Mouse (Mus musculus): ENCODE data around the gene Ryr3.

The Ryr3 gene

DNA sequence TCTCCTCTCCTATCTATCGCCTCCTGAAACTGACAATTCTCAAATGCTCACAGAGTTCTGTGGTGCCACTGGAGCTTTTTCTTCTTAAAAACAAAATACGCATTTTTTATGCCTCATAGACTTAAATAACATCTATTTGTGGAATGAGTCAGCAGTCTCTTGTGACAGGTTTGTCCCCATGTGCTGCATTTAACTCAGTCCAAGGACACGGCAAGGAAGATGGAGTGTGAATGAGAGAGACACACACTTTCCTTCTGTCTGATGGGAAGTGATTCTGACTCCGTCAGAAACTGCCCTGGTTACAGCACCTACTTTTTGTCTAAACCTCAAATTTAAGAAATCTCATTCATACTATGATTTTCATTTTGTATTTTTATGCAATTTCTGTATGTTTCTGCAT, 306.3 kb downstream of the Ryr3 start:
- DNase-seq (ENCODE audit: low spot score), result no peak

GRCm38 (mm10) chr2:112909142-112909541, 307.8 kb downstream of the Ryr3 start:
- DNase-seq (ENCODE audit: low spot score), result no peak

DNA sequence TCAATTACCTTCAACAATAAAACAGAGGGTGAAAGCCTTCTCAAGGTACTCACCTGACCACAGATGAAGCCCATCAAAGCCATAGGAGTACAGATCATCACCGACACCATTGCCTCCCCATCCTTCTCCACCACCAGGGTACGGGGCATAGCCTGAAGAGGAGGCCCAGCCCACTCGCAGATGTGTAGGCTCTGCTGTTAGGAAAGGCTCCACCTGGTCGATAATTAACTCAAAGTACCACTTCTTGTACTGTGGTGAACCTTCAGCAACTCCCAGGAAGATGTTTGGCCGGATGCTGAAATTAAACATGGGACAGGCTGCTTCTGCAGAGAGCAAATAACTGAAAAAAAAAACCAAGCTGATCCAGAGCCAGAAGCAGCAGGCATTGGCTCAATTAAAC, 316.1 kb downstream of the Ryr3 start:
- DNase-seq (ENCODE audit: low spot score), result no peak

DNA sequence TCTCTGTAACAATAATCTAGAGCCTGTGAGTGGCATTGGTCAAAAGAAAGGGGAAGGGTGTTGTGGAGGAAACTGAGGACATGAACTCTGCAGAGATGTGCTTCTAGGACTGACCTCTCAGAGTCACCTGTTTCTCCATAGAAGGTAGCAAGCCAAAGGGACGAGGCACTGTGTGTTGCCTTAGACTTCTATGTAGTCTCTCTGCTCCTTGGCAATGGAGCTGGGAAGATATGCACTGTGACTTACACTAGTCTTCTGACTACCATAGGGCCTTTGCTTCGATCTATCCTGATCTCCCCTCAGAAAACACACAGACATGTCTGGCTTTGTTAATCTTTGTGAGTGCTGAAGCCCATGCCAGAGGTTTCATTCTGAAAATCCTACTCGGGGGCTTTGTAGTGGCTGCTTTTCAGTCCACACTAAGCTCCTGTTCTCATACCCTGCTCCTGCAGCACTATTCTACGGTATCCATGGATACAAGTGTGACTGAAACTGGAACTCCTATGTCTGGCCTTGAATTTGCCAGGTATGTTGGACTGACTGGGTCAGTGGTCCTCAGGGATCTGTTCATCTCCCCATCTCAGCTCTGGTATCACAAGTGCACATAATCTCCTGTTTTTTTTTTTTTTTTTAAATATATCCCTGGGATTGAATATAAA, 332.3 kb downstream of the Ryr3 start:
- DNase-seq (ENCODE audit: low spot score), result no peak

GRCm38 (mm10) chr2:112881805-112882204, 335.1 kb downstream of the Ryr3 start:
- DNase-seq (ENCODE audit: low spot score), result no peak

GRCm38 (mm10) chr2:112881376-112881775, 335.5 kb downstream of the Ryr3 start:
- DNase-seq (ENCODE audit: low spot score), result no peak

GRCm38 (mm10) chr2:112877404-112877803, 339.5 kb downstream of the Ryr3 start:
- DNase-seq (ENCODE audit: low spot score), result no peak

- no peak for DNase-seq (ENCODE audit: low spot score)
These were observed 350.8 kb downstream of the Ryr3 start for GRCm38 (mm10) chr2:112866043-112866551.

DNA sequence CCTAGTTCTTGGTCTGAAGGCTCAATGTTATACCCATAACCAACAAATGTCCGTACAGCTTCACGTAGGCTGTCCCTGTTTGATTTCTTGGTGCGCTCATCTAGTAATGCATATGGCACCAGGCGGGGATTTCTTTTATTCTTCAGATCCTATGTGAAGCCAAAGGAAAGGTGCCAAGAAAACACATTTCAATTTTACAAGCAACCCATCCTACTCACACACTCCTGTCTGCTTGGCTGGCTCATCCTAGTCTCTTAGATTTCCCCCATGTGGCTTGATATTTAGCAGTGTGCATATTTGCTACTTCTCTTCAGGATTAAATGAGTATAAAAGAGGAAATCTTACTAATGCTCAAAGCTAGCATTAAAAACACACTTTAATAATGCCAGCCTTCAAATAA, 355.1 kb downstream of the Ryr3 start:
- DNase-seq (ENCODE audit: low spot score), result peak; percentile 12

DNA sequence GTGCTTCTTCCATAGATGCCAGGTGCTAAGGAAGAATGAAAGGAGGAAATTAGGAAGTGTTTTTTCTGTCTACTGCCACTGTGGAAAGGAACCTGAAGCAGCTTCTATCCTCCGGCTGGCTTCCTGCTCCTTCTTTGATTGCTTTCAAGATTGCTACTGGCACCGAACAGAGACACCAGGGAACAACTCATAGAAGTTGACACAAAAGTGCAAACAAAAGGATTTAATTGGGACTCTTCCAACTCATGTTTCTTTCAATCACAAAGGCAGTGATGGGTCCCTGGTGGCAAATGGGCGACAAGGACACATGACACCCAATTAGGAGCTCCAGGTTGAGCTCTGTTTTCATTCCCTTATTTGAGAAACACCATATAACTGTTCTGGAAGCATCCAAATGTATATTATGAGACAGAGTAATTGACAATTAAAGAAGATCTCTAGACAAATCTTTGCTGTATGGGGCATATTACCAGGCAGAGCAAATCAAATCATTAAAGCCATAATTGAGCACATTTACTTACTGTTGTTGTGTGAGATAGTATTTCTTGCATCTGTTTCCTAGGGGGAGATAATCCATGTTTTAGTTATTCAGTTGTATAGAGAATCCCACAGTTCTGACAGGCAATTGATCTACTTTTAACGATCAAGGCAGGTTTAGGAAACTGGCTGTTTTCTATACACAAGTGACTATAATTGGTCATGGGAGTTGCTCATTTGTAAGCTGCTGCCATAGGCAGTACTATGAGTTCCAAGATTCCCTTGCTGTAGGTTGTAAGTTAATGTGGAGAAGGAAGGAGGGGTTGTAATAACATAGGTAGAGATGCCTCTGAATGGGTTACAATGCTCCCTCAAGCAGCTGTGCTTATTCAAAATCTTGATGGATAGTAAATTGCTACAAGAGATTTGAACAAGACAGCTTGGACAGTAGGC, 371.0 kb downstream of the Ryr3 start:
- no peak for DNase-seq (ENCODE audit: low spot score)

- no peak for DNase-seq (ENCODE audit: low spot score)
These were observed 374.0 kb downstream of the Ryr3 start for GRCm38 (mm10) chr2:112842877-112843276.

- no peak for DNase-seq (ENCODE audit: low spot score)
These were observed 385.2 kb downstream of the Ryr3 start for GRCm38 (mm10) chr2:112831423-112832305.

DNA sequence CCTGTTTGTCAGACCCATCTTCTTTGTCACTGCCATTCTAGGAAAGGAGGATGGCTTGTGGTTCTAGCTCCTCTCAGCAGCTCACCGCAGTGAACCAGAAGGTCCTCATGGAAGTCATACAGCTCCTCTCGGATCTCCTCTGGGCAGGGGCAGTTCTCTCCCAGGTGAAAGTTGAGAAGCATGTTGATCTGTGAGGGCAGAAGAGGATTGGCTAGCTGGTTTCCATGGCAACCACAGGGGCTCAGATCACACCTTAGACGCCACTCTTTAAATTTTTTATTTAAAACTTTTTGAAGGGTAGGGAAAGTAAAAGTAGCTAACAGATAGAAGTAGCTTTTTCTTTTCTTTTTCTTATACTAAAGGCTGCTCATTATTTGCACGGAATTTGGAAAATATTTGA, 390.3 kb downstream of the Ryr3 start:
- no peak for DNase-seq (ENCODE audit: low spot score)

DNA sequence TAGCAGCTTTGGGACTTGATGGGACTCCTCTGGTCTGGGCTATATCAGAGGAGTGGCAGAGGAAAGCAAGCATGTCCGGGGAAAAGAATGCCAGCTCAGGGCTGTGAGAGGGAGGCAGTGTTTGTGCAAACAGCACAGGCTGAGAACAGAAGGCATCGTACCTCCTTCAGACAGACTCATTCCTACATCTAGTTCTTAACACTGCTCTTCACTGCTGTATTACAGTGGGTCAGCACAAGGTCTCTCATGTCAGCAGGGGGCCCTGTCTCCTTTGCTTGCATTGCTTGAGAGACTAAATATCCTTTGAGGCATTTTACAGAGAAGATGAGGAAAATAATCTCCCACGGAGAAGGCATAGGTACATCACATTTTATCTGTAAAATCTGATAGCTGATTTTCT, 394.2 kb downstream of the Ryr3 start:
- no peak for DNase-seq (ENCODE audit: low spot score)

GRCm38 (mm10) chr2:112819059-112819458, 397.8 kb downstream of the Ryr3 start:
- DNase-seq (ENCODE audit: low spot score), result no peak

- DNase-seq (ENCODE audit: low spot score), result no peak
These were observed 399.9 kb downstream of the Ryr3 start for GRCm38 (mm10) chr2:112816976-112817375.

DNA sequence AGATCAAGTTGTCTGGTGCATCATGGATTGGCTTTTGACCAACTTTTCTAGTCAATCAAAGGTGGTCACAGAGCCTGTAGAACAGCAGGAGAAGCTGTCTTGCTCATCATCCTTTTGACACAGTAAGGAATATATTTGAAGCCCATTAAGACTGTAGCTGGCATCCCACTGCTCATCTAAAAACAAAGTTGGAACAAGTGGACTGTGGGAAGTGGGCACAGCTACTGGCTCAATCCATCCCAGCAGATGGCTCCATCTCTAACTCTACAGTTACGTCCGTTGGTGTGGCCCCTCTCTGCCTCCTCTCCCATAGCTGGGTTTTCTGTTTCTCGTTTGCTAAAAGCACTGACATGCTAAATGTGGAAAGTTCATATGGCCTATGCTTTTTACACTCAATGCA, 400.9 kb downstream of the Ryr3 start:
- no peak for DNase-seq (ENCODE audit: low spot score)

GRCm38 (mm10) chr2:112812637-112813402, 404.1 kb downstream of the Ryr3 start:
- DNase-seq (ENCODE audit: low spot score), result no peak

DNA sequence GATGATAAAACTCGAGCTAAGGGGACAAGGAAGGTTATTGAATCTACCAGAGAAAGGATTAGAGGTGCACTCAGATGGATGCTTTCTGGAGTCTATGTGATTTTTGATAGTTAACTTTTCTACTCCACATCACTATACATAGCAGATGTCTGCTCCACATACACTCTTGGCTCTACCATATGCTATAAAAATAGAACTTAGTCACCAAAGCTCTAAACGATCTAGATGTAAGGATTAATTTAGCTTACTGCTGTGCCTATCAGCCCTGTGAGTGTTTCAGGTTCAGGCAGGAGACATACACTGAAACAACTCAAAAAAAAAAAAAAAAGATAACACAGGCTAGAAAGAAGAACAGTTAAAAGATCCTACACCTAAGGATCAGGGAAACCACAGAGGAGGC, 410.9 kb downstream of the Ryr3 start:
- no peak for DNase-seq (ENCODE audit: low spot score)

- no peak for DNase-seq (ENCODE audit: low spot score)
These were observed 416.9 kb downstream of the Ryr3 start for GRCm38 (mm10) chr2:112799995-112800353.

DNA sequence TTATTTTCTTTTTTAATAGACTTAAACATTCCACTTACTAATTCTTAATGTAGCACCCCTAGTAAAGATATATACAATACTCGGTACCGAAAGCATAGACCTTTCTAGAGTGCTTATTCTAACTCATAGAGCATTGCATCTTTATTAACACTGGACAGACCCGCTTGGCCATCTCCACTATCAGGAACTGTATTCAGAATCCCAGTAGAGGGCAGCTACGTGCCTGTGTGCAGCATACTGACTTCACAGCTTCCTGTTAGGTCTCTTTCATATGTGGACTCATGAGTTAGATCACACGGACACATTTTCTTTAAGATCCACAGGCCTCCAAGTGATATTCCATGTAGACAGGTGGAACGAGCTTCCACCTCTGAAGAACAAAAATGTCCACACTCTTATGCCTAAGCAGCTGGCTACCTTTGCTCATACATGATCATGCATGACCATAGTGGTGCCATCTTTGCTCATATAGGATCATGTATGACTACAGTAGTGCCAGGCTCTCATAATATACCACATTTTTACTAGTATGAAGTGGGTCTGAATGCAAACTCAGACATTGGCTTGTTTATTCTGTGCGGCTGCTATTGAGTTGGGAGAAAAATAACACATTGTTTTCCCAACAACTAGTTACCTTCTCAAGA, 417.4 kb downstream of the Ryr3 start:
- no peak for DNase-seq (ENCODE audit: low spot score)
